Mouse (Mus musculus): ENCODE data around the gene 1700080O16Rik.

The 1700080O16Rik gene

GRCm38 (mm10) chrX:51972672-51973071 lies at the start of gene 1700080O16Rik:
1700080O16Rik (minus strand) TSS chrX:51972772.
- no peak for DNase-seq (ENCODE audit: low read depth, low spot score)

- no peak for DNase-seq (ENCODE audit: low read depth, low spot score)
Observed at GRCm38 (mm10) chrX:52017660-52018059, 45.1 kb upstream of the 1700080O16Rik start.

GRCm38 (mm10) chrX:52000072-52000471 lies 27.5 kb upstream of the 1700080O16Rik start:
- no peak for DNase-seq (ENCODE audit: low read depth, low spot score)

- no peak for DNase-seq (ENCODE audit: low read depth, low spot score)
Observed at GRCm38 (mm10) chrX:51999426-51999825, 26.9 kb upstream of the 1700080O16Rik start.

- no peak for DNase-seq (ENCODE audit: low read depth, low spot score)
Observed at GRCm38 (mm10) chrX:51976361-51976760, 3.8 kb upstream of the 1700080O16Rik start.

GRCm38 (mm10) chrX:51974618-51975017 lies 2.0 kb upstream of the 1700080O16Rik start:
- no peak for DNase-seq (ENCODE audit: low read depth, low spot score)

- no peak for DNase-seq (ENCODE audit: low read depth, low spot score)
Observed at GRCm38 (mm10) chrX:51948071-51948470, 24.5 kb downstream of the 1700080O16Rik start.

GRCm38 (mm10) chrX:51938076-51938475 lies 34.5 kb downstream of the 1700080O16Rik start:
- DNase-seq (ENCODE audit: low read depth, low spot score): no peak

GRCm38 (mm10) chrX:51919091-51919490 lies 53.5 kb downstream of the 1700080O16Rik start:
- no peak for DNase-seq (ENCODE audit: low read depth, low spot score)

Measured in retina, postnatal 7 days (tissue).